Mouse (Mus musculus): ENCODE measurements at regions not wholly inside any gene's neighbourhood (a gene's known extent, or its start where the extent isn't known, plus 50 kb on each side); places are given as distances from the start of the nearest gene placed in this dataset.

- peak; percentile 31 to 64 for DNase-seq
These were observed 292.2 kb upstream of the Slc24a5 start for GRCm38 (mm10) chr2:124775737-124776136.

GRCm38 (mm10) chr2:124792633-124793036, 275.3 kb upstream of the Slc24a5 start:
- DNase-seq, result no peak

- no peak for DNase-seq
These were observed 256.2 kb upstream of the Slc24a5 start for GRCm38 (mm10) chr2:124811709-124812108.

DNA sequence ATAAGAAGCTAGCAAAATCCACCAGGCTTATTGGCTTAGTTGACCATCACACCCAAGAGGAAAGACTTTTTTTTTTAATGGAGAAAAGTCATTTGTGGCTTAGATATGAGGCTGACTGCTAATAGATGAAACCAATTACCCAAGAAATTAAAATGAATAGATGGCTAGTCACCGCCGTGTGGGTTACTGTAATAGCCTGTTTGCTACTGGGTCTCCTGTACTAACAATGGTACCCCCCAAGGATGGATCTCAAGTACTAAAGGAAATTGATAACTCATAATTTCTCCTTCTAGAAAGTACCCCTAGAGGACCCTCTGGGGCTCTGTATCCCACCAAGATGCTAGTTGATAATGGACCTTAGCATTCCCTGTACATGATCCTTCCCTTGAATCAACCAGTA, 251.1 kb upstream of the Slc24a5 start:
- no peak for DNase-seq

GRCm38 (mm10) chr2:124819846-124820245, 248.1 kb upstream of the Slc24a5 start:
- DNase-seq, result no peak

DNA sequence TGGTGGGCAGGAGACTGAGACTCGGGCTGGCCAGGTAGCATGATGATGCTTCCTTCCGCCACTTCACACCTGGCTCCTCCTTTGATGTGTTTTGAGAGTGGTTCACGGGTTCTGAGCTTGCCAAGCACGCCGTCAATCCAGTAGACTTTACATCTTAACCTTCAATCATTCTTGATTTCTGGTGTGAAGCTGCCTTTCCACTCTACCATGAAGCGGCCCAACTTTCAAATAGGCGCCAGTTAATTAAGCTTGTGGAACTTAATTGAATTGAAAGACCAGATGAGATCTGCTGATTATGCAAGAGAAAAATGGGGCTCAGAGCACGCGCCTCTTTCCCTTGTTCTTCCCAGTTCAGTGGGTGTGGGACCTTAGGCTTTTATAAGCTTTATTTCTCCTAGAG, 247.1 kb upstream of the Slc24a5 start:
- DNase-seq, result no peak

- no peak for DNase-seq
These were observed 246.6 kb upstream of the Slc24a5 start for GRCm38 (mm10) chr2:124821366-124821765.

GRCm38 (mm10) chr2:124848812-124849211, 219.1 kb upstream of the Slc24a5 start:
- peak; percentile 66 to 67 for DNase-seq

DNA sequence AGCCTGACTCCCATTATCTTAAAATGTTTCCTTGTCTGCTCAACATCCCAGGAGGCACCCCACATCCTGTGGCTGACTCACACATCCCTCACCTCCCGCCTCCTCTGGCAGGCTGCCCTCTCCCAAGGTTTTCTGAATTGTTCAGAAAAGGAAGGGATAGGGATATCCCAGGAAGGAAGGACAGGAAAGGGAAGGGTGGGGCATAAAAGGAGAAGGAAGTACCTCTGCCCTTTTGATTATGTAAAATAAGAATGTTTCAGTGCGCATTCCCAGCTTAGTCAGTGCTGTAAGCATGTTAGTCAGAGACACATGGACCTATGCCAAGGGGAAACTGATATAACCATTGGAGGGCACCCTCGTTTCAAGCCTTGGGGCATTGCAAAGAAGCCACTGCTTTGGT, 209.4 kb upstream of the Slc24a5 start:
- DNase-seq, result peak; percentile 86 to 89

- DNase-seq, result peak in 1 of 2 experiments; percentile 1
These were observed 179.7 kb upstream of the Slc24a5 start for GRCm38 (mm10) chr2:124888209-124888608.

- DNase-seq, result no peak
These were observed 172.9 kb upstream of the Slc24a5 start for GRCm38 (mm10) chr2:124895002-124895401.

DNA sequence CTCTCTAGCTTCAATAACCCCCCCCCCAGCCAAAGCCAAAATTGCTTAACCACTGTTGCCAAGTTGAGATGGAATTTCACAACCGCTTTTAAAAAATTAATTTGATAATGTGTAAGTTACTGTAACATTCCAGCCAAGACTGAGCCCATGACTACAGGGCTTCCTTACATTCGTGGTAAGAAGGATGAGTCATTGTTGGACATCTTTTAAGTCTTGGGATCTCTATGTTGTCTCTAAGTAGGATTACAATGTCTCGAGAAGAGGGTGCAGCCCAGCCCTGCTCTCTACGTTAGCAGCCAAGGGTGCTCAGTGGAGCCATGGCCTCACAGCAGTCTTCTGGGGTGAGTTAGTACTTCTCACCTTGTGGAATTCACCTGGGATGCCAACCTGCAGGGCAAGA, 164.4 kb upstream of the Slc24a5 start:
- DNase-seq, result no peak

DNA sequence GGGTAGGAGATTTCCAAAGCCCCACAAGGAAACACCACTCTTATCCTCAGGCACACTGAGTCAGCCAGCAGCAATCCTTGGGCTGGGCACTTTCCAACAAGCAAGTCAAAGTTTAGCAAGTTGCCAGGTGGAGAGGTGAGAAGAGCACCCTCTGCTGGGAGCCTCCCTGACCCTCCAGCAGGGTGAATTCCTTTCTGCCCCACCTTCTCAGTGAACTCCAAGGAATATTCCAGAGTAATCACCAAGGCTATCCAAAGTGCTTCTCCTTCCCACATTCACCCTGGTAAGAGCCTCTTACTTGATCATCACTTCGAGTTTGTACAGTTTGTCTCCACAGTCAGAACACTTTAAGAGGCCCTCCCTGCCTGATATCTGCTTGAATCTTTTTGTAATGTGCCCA, 162.8 kb upstream of the Slc24a5 start:
- peak in 1 of 2 experiments; percentile 26 for DNase-seq

DNA sequence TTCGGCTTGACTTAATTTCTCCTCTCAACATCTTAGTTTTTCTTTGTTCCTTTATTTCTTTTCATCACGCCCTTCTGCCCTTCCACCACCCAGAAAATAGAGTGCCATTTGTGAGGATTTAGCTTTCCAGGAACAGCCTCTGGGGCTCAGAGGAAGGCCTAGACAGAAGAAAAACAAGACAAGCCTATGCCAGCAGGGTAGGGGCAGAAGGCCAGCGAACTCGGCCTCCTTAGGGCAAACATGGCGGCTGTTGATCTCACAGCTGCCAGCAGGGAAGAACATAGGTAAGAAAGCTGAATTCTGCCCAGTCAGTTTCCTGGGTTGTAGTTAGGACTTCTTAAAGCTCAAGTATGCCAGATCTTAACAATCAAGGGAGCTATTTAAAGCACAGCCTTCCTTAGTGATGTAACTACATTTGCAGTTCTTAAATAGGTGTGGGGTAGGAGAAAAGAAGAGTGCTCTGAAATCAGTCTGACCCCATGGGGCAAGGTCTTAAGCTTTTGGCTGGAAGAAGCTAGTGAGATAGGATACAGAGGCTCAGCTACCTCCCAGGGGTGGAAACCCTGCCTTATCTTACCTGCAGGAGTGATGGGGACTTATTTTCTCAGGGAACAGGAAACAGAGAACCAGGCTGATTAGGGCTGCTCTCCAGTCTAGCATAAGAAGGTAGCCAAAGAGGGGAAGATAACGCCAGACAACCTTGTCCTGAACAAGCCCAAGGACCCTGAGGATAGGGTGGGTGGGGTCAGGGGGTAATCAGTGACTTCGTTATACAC, 148.8 kb upstream of the Slc24a5 start:
- peak in 1 of 2 experiments; percentile 12 for DNase-seq

DNA sequence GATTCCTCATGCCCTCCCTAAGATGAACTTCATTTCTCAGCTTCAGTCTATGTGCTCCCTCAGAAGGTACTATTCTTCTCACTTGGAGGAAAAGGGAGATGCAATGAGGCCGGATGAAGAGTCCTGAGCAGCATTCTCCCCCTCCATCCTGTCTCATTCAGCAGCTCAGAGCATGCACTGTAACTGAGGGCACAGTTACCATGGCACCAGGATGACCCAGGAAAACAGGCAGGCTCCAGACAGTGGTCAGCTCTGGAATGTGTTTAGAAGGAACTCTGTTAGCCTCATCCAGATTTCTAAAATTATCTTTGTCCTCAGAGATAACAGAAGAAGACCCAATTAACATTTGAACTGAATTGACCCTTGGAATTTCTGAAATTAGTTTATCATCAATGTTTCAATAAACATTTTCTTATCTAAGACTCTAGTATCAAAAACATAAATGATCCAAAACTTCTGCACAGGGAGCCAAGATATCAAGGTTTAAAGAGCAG, 148.1 kb upstream of the Slc24a5 start:
- no peak for DNase-seq

DNA sequence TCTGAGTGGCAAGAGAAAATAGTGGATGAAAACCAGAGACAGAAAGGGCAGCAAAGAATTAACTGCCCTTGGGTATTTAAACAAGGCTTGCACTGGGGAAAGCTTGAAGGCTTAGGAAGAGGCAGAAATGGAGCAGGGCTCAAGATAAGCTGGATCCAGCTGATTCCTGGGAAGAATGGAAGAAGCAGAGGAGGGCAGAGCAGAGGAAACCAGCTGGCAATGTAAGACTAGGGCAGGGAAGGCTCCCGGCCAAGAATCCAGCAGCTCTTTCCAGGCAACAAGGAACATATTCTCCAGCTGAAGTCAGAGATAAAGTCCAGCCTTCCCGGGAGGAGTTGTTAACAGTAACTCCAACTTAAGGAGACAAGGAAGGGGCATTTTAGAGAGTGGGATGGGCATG, 147.7 kb upstream of the Slc24a5 start:
- peak in 1 of 2 experiments; percentile 20 for DNase-seq

DNA sequence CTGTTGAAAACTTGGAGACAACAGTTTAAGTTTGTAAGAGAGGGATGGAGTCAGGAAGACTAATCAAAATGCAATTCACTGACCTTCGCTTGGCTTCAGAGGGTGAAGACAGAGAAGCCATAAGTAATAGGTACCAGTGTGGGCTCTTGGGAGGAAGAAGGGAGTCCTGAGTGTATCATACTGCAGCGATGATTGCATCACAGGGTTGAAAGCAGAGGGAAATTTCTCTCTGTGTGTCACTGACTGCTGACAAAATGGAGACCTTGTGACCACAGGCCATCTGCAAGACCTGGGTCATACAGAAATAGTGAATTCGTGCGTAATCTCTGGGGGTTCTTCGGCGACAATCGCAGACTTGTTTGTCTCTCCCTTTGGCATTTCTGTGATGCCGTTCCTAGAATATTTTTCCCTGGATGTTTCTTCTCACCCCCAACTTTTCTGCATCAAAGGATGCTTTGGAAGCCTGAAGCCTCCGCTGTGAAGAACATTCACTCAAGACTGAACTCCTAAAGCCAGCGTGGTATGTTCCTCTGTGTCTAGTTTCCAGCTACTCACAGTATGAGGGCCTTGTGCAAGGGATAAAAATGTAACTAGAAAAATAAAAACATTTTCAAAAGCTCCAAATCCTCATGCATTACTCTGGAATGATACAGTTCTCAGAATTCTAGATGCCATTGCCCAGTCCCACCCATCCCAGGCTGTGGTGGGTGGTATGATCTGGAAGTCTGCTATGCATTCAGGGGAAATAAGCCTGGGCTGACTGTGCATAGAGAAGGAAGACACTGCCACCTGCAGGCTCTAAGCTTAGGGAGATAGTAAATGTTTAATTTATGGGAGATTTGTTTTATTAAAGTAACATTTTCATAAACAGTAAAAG, 139.8 kb upstream of the Slc24a5 start:
- DNase-seq, result peak; percentile 56 to 69

DNA sequence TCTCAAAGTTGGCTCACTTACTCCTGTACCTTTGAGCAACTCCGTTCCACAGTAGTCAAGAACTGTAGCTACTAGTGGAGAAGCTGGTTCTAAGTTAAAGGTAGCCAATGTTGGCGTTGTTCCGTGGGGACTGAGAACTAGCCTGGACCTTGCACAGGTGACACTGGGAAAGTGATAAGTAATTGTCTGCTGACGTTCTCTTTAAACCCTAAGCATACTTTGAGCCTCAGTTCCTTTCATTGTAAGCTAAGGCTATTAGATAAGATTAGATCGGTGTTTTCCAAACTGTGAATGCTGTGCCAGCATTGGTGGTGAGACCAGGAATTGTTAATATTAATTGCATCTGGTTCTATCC, 139.2 kb upstream of the Slc24a5 start:
- no peak for DNase-seq

- no peak for DNase-seq
These were observed 137.2 kb upstream of the Slc24a5 start for GRCm38 (mm10) chr2:124930719-124931118.

DNA sequence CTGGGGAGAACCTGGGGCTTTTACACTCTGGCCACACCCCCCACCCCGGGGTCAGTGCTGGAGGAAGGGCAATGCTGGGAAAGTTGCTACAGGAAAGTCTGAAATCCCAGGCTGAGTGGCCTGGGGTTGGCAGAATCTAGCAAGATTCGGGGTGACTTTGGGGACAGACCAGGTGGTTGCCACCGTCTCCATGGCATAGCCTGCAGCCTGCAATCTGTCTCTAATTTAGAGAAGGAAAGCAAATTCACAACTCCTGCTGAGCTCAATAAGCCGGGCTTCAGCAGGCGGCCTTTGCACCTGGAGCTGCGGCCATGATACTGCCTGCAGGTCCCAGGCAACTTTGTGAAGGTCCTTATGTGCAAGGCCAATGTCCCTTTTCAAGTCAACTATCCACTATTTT, 135.4 kb upstream of the Slc24a5 start:
- DNase-seq, result no peak

DNA sequence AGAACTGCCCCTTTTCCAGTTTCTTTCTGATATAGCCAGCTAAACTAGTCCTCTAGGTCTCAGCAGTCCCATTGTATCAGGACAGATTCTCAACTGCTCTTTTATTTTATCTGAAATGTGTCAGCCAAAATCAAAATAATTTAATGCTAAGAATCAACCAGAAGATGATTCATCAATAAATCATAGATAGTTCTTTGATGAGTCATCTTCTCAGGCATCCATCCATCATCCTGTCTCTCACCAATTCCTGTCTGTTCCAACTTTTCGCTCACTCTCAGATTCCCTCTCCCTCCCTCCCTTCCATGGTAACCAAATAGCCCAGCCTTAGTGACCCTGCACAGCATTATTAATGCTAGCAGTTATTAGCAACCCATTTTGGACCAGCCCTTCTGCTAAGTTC, 134.0 kb upstream of the Slc24a5 start:
- DNase-seq, result no peak

DNA sequence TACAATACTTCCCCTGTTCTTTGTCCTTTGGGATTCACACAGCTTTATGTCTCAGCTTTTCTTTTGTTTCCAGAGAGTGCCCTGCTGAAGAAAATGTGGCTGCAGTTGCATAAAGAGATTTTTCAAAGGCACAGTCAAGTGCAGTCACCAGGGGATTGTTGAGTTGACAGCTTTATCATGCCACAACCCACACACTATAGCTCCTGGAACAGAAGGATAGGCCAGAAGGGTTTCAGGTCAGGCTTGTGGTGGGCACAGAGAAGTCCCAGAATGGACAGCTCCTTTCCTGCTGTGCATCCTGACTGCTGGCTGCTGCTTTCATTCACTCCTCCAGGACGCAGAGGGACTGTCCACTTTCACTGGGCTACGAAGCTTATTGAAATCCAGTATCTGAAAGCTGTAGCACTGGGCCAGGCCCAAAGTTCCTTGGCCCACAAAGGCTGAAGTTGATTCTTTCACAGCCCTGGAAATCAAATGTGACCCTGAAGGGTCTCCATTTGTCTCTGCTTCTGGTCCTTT, 119.6 kb upstream of the Slc24a5 start:
- no peak for DNase-seq

GRCm38 (mm10) chr2:124948812-124949211, 119.1 kb upstream of the Slc24a5 start:
- DNase-seq, result no peak

All from adrenal gland, postnatal 36 days (tissue).